Mouse (Mus musculus): ENCODE measurements around the gene Hs3st3b1. TPM values are rescaled to one million over a fixed set of nuclear protein-coding genes. Genes with fewer than 3 reads are reported as not detected.

Gene Hs3st3b1
- polyA plus RNA-seq, 1 experiment from 2014 or later: 10.9 TPM

- H3K27ac ChIP-seq (replicated peaks; ENCODE audit: low read depth, low read length): no peak overlapping the region
- no peak overlapping the region for H3K9ac ChIP-seq (ENCODE audit: low read depth, low read length)
- no peak overlapping the region for H3K4me2 ChIP-seq (ENCODE audit: low read depth, low read length)
- H3K27me3 ChIP-seq (replicated peaks; ENCODE audit: control insufficient read depth, insufficient read depth, low read length): no peaks in the 10 kb centered on the region
- H3K4me1 ChIP-seq (ENCODE audit: control insufficient read depth, insufficient read depth, low read length): peaks cover 9% of the 10 kb centered on the region
- 39% methylated on average over 7 of the region's 7 CpGs for WGBS
- no peaks in the 10 kb centered on the region for H3K9me3 ChIP-seq (ENCODE audit: control insufficient read depth, low read length)
- ATAC-seq (ENCODE audit: low read depth) (no peak), DNase-seq (ENCODE audit: low spot score) (no peak)
- H3K36me3 ChIP-seq (ENCODE audit: control insufficient read depth, insufficient read depth, low read length): no peaks in the 10 kb centered on the region
- H3K4me3 ChIP-seq (ENCODE audit: low read depth, low read length): no peak overlapping the region
Observed at GRCm38 (mm10) chr11:63956748-63957147, 34.7 kb upstream of the Hs3st3b1 start.

- H3K9me3 ChIP-seq (ENCODE audit: control insufficient read depth, low read length): no peaks in the 10 kb centered on the region
- H3K9ac ChIP-seq (ENCODE audit: low read depth, low read length): no peak overlapping the region
- no peaks in the 10 kb centered on the region for H3K36me3 ChIP-seq (ENCODE audit: control insufficient read depth, insufficient read depth, low read length)
- DNase-seq (ENCODE audit: low spot score): no peak
- no peaks in the 10 kb centered on the region for H3K27me3 ChIP-seq (replicated peaks; ENCODE audit: control insufficient read depth, insufficient read depth, low read length)
- ATAC-seq (ENCODE audit: low read depth): no peak
- H3K4me2 ChIP-seq (ENCODE audit: low read depth, low read length): no peak overlapping the region
- H3K4me1 ChIP-seq (ENCODE audit: control insufficient read depth, insufficient read depth, low read length): peaks cover 11% of the 10 kb centered on the region
- no peak overlapping the region for H3K27ac ChIP-seq (replicated peaks; ENCODE audit: low read depth, low read length)
- 88% methylated on average over 2 of the region's 2 CpGs for WGBS
- H3K4me3 ChIP-seq (ENCODE audit: low read depth, low read length): no peak overlapping the region
Observed at GRCm38 (mm10) chr11:63953887-63954286, 31.8 kb upstream of the Hs3st3b1 start.

- H3K27me3 ChIP-seq (replicated peaks; ENCODE audit: control insufficient read depth, insufficient read depth, low read length): no peaks in the 10 kb centered on the region
- no peak overlapping the region; the same call in 1 of the 2 replicates for H3K9ac ChIP-seq (ENCODE audit: low read depth, low read length)
- no peak overlapping the region for H3K27ac ChIP-seq (replicated peaks; ENCODE audit: low read depth, low read length)
- peaks cover 11% of the 10 kb centered on the region for H3K4me1 ChIP-seq (ENCODE audit: control insufficient read depth, insufficient read depth, low read length)
- ATAC-seq (ENCODE audit: low read depth): no peak
- peak overlapping the region; percentile 48; the same call in 1 of the 2 replicates for H3K4me2 ChIP-seq (ENCODE audit: low read depth, low read length)
- WGBS: 44% methylated on average over 4 of the region's 4 CpGs
- DNase-seq (ENCODE audit: low spot score): no peak
- H3K36me3 ChIP-seq (ENCODE audit: control insufficient read depth, insufficient read depth, low read length): no peaks in the 10 kb centered on the region
- no peaks in the 10 kb centered on the region for H3K9me3 ChIP-seq (ENCODE audit: control insufficient read depth, low read length)
- H3K4me3 ChIP-seq (ENCODE audit: low read depth, low read length): no peak overlapping the region
Observed at GRCm38 (mm10) chr11:63952743-63953191, 30.7 kb upstream of the Hs3st3b1 start.

GRCm38 (mm10) chr11:63951831-63952631 is 29.9 kb upstream of the Hs3st3b1 start:
- H3K9me3 ChIP-seq (ENCODE audit: control insufficient read depth, low read length): no peaks in the 10 kb centered on the region
- WGBS: 8% methylated on average over 16 of the region's 19 CpGs
- DNase-seq (ENCODE audit: low spot score) (peak; percentile 79), ATAC-seq (ENCODE audit: low read depth) (peak; percentile 82)
- no peaks in the 10 kb centered on the region for H3K27me3 ChIP-seq (replicated peaks; ENCODE audit: control insufficient read depth, insufficient read depth, low read length)
- peak overlapping the region; percentile 21 for H3K4me3 ChIP-seq (ENCODE audit: low read depth, low read length)
- H3K27ac ChIP-seq (replicated peaks; ENCODE audit: low read depth, low read length): no peak overlapping the region
- peak overlapping the region; percentile 48 for H3K4me2 ChIP-seq (ENCODE audit: low read depth, low read length)
- peaks cover 15% of the 10 kb centered on the region for H3K4me1 ChIP-seq (ENCODE audit: control insufficient read depth, insufficient read depth, low read length)
- H3K36me3 ChIP-seq (ENCODE audit: control insufficient read depth, insufficient read depth, low read length): no peaks in the 10 kb centered on the region
- H3K9ac ChIP-seq (ENCODE audit: low read depth, low read length): peak overlapping the region; percentile 43

- H3K4me2 ChIP-seq (ENCODE audit: low read depth, low read length): no peak overlapping the region
- 91% methylated on average over 11 of the region's 11 CpGs for WGBS
- no peak overlapping the region for H3K27ac ChIP-seq (replicated peaks; ENCODE audit: low read depth, low read length)
- no peaks in the 10 kb centered on the region for H3K27me3 ChIP-seq (replicated peaks; ENCODE audit: control insufficient read depth, insufficient read depth, low read length)
- H3K9me3 ChIP-seq (ENCODE audit: control insufficient read depth, low read length): no peaks in the 10 kb centered on the region
- peaks cover 15% of the 10 kb centered on the region for H3K4me1 ChIP-seq (ENCODE audit: control insufficient read depth, insufficient read depth, low read length)
- no peaks in the 10 kb centered on the region for H3K36me3 ChIP-seq (ENCODE audit: control insufficient read depth, insufficient read depth, low read length)
- no peak overlapping the region for H3K4me3 ChIP-seq (ENCODE audit: low read depth, low read length)
- no peak overlapping the region for H3K9ac ChIP-seq (ENCODE audit: low read depth, low read length)
- DNase-seq (ENCODE audit: low spot score) (no peak), ATAC-seq (ENCODE audit: low read depth) (no peak)
Observed at GRCm38 (mm10) chr11:63948371-63948770, 26.3 kb upstream of the Hs3st3b1 start.

GRCm38 (mm10) chr11:63947024-63947423 is 24.9 kb upstream of the Hs3st3b1 start:
- WGBS: 68% methylated on average over 2 of the region's 2 CpGs
- no peak overlapping the region for H3K9ac ChIP-seq (ENCODE audit: low read depth, low read length)

GRCm38 (mm10) chr11:63943947-63944346 is 21.9 kb upstream of the Hs3st3b1 start:
- DNase-seq (ENCODE audit: low spot score) (no peak), ATAC-seq (ENCODE audit: low read depth) (no peak)
- Histone ChIP-seq H3K27ac (replicated peaks; ENCODE audit: low read depth, low read length) (no peak overlapping the region), H3K36me3 (ENCODE audit: control insufficient read depth, insufficient read depth, low read length) (no peaks in the 10 kb centered on the region), H3K9ac (ENCODE audit: low read depth, low read length) (no peak overlapping the region), H3K4me3 (ENCODE audit: low read depth, low read length) (no peak overlapping the region), H3K27me3 (replicated peaks; ENCODE audit: control insufficient read depth, insufficient read depth, low read length) (no peaks in the 10 kb centered on the region), H3K9me3 (ENCODE audit: control insufficient read depth, low read length) (no peaks in the 10 kb centered on the region), H3K4me1 (ENCODE audit: control insufficient read depth, insufficient read depth, low read length) (0 out of 2 replicates have a peak, but pooled peaks cover 3% of the 10 kb centered on the region), H3K4me2 (ENCODE audit: low read depth, low read length) (no peak overlapping the region)
- WGBS: 83% methylated on average over 3 of the region's 3 CpGs

More at GRCm38 (mm10) chr11:63947024-63947423, 24.9 kb upstream of the Hs3st3b1 start:
- Histone ChIP-seq H3K4me3 (ENCODE audit: low read depth, low read length) (no peak overlapping the region), H3K9me3 (ENCODE audit: control insufficient read depth, low read length) (no peaks in the 10 kb centered on the region), H3K27ac (replicated peaks; ENCODE audit: low read depth, low read length) (no peak overlapping the region), H3K4me2 (ENCODE audit: low read depth, low read length) (no peak overlapping the region), H3K36me3 (ENCODE audit: control insufficient read depth, insufficient read depth, low read length) (no peaks in the 10 kb centered on the region), H3K4me1 (ENCODE audit: control insufficient read depth, insufficient read depth, low read length) (peaks cover 8% of the 10 kb centered on the region), H3K27me3 (replicated peaks; ENCODE audit: control insufficient read depth, insufficient read depth, low read length) (no peaks in the 10 kb centered on the region)
- no peak for DNase-seq (ENCODE audit: low spot score)
- ATAC-seq (ENCODE audit: low read depth): no peak

GRCm38 (mm10) chr11:63943268-63943890 is 21.3 kb upstream of the Hs3st3b1 start:
- Histone ChIP-seq H3K4me2 (ENCODE audit: low read depth, low read length) (no peak overlapping the region), H3K36me3 (ENCODE audit: control insufficient read depth, insufficient read depth, low read length) (no peaks in the 10 kb centered on the region), H3K9ac (ENCODE audit: low read depth, low read length) (no peak overlapping the region), H3K27ac (replicated peaks; ENCODE audit: low read depth, low read length) (no peak overlapping the region), H3K27me3 (replicated peaks; ENCODE audit: control insufficient read depth, insufficient read depth, low read length) (no peaks in the 10 kb centered on the region), H3K4me3 (ENCODE audit: low read depth, low read length) (no peak overlapping the region), H3K4me1 (ENCODE audit: control insufficient read depth, insufficient read depth, low read length) (0 out of 2 replicates have a peak, but pooled peaks cover 3% of the 10 kb centered on the region), H3K9me3 (ENCODE audit: control insufficient read depth, low read length) (no peaks in the 10 kb centered on the region)
- ATAC-seq (ENCODE audit: low read depth): no peak
- WGBS: 85% methylated on average over 13 of the region's 13 CpGs
- no peak for DNase-seq (ENCODE audit: low spot score)
